Mouse (Mus musculus) megakaryocyte, adult 5-6 weeks (primary cell): ENCODE measurements at regions not wholly inside any gene's neighbourhood (a gene's known extent, or its start where the extent isn't known, plus 50 kb on each side); places are given as distances from the start of the nearest gene placed in this dataset.

Source experiments
- ATAC-seq: 2 replicates; pipeline ENCODE4 v1.8.0; 2016; ENCODE audit warnings: mild to moderate bottlenecking, inconsistent platforms; ENCODE audit not compliant: poor library complexity, severe bottlenecking

DNA sequence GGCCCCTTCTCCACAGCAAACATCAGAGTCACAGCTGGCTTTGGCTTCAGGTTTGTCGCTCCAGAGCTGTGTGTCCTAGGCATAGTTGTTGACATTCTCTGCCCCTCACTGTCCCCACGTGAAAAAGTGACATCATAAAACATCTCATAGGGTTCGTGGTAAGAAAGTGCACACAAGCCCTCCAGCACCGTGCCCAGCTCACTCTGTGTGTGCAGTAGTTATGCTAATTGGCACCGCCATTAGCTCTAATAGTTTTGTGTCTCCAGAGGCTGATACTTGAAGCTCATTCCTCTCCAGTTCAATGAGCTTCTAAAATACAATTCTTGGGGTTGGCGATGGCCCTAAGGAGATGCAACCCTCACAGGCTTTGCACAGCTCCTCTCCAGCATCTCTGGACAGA lies 69.4 kb upstream of the Il12b start:
- no peak for ATAC-seq

DNA sequence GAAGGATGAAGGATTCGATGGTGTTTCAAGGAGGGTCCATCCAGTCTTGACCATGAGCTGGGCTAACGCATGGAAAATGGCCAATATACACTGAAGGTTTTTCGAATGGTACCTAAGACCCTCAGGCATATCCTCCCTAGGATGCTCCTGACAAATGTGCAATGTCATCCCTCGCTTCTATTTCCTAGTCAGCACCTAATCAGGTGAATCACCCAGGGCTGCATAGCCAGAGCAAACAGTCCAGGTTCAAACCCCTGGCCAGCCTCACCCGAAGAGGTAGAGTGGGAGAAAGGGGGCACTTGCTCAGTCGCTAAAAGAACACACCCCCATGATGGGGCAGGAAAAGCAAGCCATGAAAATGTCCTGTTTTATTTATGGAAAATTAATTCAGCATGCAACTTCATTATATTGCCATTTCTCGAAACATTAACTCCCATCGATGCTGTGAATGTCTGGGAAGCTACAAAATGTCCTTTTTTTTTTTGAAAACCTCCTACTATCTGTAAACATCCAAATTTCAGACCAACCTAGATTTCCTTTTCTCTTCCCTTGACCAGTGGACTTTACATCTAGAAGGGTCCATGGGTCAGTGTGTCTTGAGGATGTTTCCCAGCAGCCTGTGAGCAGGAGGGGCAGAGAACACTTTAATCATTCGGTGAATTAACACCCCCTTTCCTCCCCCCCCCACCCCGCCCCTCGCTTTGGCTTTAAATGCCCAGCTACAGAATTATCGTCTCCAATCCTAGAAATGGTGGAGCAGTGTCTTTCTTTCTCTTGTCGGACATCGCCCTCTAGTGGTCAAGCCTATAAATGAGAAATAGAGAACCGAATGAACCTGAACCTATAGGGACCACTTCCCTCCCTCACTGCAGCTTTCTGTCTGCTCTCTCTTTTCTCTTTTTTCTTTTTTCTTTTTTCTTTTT lies 68.8 kb upstream of the Il12b start:
- peak; percentile 83 for ATAC-seq

DNA sequence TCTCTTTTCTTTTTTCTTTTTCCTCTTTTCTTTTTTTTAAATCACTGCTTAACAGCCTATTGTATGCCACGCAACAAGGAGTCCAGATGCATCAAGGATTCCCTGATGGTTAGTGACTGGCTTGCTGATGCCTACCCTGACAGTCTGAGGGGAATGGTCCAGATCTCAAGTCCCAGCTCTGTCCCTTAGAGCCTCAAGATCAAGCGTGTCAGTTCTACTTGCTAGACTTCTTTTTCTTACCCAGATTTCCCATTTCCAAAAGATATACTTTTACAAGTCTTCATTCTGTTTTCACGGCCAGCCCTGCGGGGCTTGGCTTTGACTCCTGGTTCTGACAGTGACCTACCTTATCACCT lies 68.1 kb upstream of the Il12b start:
- ATAC-seq = no peak; the same call in 1 of the 2 replicates

DNA sequence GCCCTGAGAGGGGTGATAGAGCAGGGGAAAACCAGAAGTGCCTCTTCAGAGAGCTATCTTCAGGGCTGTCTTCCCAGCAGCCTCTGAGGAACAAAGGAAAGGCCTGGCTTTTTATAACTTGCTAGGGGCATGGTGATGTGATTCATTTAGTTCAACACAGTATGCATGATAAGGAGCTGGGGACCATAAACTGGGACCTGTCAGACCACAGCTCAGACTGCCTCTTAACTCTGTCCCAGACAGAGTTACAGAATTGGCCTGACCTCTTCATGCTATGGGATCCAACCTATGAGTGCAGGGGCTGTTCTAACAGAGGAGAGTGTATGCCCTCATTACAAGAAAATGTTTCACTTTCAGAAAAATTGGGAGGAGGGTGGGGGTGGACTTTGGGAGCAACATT lies 59.3 kb upstream of the Il12b start:
- no peak for ATAC-seq

DNA sequence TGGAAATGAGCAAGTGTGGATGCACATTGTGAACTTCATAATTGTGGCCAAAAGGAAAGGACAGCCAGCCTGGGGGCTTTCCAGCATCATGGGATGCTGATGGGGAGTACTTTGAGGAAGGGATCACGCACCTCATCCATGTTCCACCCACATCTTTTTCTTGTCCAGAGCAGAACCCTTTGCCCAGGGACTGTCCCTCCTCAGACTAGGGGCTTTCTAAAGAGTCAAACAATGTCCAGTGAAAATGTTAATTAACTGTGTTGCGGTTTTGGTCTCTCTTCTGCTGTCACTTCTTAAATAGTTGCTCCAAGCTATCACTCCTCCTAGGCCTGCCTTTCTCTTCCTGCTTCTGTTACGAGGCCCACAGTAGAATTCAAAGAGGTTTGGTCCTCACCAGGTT lies 51.6 kb upstream of the Il12b start:
- no peak for ATAC-seq

DNA sequence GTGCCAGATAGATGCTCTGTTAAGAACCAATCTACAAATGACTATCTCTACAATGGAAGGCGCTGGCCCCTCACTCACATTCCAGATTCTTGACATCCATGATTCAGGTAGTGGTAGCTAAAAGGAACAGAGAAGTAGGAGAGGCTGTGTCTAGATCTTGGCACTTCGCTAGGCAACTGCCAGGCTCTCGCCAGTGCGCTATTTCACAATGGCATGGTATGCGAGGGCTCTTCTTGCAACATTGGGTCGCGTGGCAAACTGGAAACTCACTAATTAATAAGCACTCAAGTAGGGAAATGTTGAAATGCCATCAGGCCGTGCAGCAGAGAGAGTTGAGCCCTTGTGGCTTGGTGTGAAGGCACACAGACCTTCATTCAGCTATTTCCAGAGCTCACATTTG lies 50.3 kb upstream of the Il12b start:
- peak; percentile 97 for ATAC-seq
